Mouse (Mus musculus) lung, postnatal 0 days (tissue): ENCODE measurements around the gene Daglb. TPM values are rescaled to one million over a fixed set of nuclear protein-coding genes. Genes with fewer than 3 reads are reported as not detected.

Experiments used
- ATAC-seq: fragments of 200-750 bp; cut with Nextera tagmentation; 2 replicates; pipeline ENCODE4 v1.8.0; 2017; ENCODE audit warnings: moderate library complexity
- DNase-seq: peaks from one replicate; pipeline ENCODE4 v3.0.0-alpha.2; 2016; ENCODE audit warnings: low spot score
- H3K27ac ChIP-seq: fragments of 300-500 bp; sonication (generic); 2 replicates; pipeline ENCODE4 v1.5.1; 2014; ENCODE audit warnings: antibody characterized with exemption, mild to moderate bottlenecking, low read length, mixed read lengths
- H3K27me3 ChIP-seq: fragments of 300-500 bp; sonication (generic); replicated peaks from 2 replicates; pipeline ENCODE4 v1.6.1; 2014; ENCODE audit warnings: low read length, mixed read lengths; ENCODE audit not compliant: insufficient read depth
- H3K36me3 ChIP-seq: fragments of 300-500 bp; sonication (generic); 2 replicates; pipeline ENCODE4 v1.6.1; 2014; ENCODE audit warnings: low read length, mixed read lengths; ENCODE audit not compliant: insufficient read depth
- H3K4me1 ChIP-seq: fragments of 300-500 bp; sonication (generic); 2 replicates; pipeline ENCODE4 v1.6.1; 2014; ENCODE audit warnings: antibody characterized with exemption, low read depth, low read length, mixed read lengths; ENCODE audit not compliant: insufficient read depth
- H3K4me2 ChIP-seq: fragments of 300-500 bp; sonication (generic); replicated peaks from 2 replicates; pipeline ENCODE4 v1.6.1; 2014; ENCODE audit warnings: low read depth, mild to moderate bottlenecking, low read length, moderate library complexity, mixed read lengths
- H3K4me3 ChIP-seq: fragments of 300-500 bp; sonication (generic); 2 replicates; pipeline ENCODE4 v1.5.1; 2014; ENCODE audit warnings: low read depth, low read length
- H3K9ac ChIP-seq: fragments of 300-500 bp; sonication (generic); replicated peaks from 2 replicates; pipeline ENCODE4 v1.6.1; 2014; ENCODE audit warnings: low read depth, mild to moderate bottlenecking
- H3K9me3 ChIP-seq: fragments of 300-500 bp; sonication (generic); 2 replicates; pipeline ENCODE4 v1.6.1; 2016; ENCODE audit warnings: low read length, mixed read lengths
- CTCF ChIP-seq: IDR thresholded peaks from 2 replicates; pipeline ENCODE4 v1.5.1; 2016; ENCODE audit warnings: antibody characterized with exemption, mild to moderate bottlenecking
- EP300 ChIP-seq: IDR thresholded peaks from 2 replicates; pipeline ENCODE4 v1.6.1; 2016; ENCODE audit warnings: antibody characterized with exemption, mild to moderate bottlenecking, control low read depth
- WGBS: fragments of 180-500 bp; shearing (Covaris S2); extraction: QIAGEN DNeasy Blood & Tissue Kit; methylation state at CpG from one replicate; pipeline ENCODE4 v1.1.7; 2014; 5-methylcytosine and 5-hydroxymethylcytosine counted together
- polyA plus RNA-seq: library from polyadenylated mRNA; unstranded; fragments of >200 nt; fragmentation: Nextera tagmentation; extraction: Ambion mirVana; gene quantifications from 2 replicates; pipeline ENCODE4 v1.2.1, GENCODE M21; 2015

The Daglb gene
- polyA plus RNA-seq: 5.9 and 6.0 TPM in 2 replicates

GRCm38 (mm10) chr5:143464100-143464756, at the start of gene Daglb:
TSS of gene Daglb (plus strand) at chr5:143464584.
- Histone ChIP-seq H3K4me3 (peak within 1 kb of the TSS; percentile 58), H3K4me2 (peak within 1 kb of the TSS; percentile 84), H3K27me3 (no peaks in the 10 kb centered on the region), H3K27ac (0 out of 2 replicates have a peak within 1 kb of the TSS, but pooled peaks have one; percentile 26), H3K36me3 (no peaks in the 10 kb centered on the region), H3K4me1 (peaks cover 5% of the 10 kb centered on the region; the same call in 1 of the 2 replicates), H3K9me3 (no peaks in the 10 kb centered on the region), H3K9ac (peak within 1 kb of the TSS; percentile 52)
- ATAC-seq (peak; percentile 98), DNase-seq (peak; percentile 93)
- WGBS: 3% methylated on average over 43 of the region's 43 CpGs
- no peak for TF ChIP-seq CTCF

- WGBS: 73% methylated on average over 4 of the region's 4 CpGs
- DNase-seq: no peak
- H3K4me2 ChIP-seq: no peak overlapping the region
- H3K9ac ChIP-seq: no peak overlapping the region
- ATAC-seq: no peak
- H3K4me3 ChIP-seq: no peak overlapping the region
- no peaks in the 10 kb centered on the region for H3K4me1 ChIP-seq
- H3K9me3 ChIP-seq: no peaks in the 10 kb centered on the region
- H3K36me3 ChIP-seq: peaks cover 40% of the 10 kb centered on the region
- no peak overlapping the region for H3K27ac ChIP-seq
- no peaks in the 10 kb centered on the region for H3K27me3 ChIP-seq
- TF ChIP-seq CTCF (no peak), EP300 (no peak)
These were observed 42.9 kb upstream of the Daglb start for GRCm38 (mm10) chr5:143421484-143421883.

GRCm38 (mm10) chr5:143422990-143423389, 41.4 kb upstream of the Daglb start:
- Histone ChIP-seq H3K4me3 (no peak overlapping the region), H3K36me3 (peaks cover 29% of the 10 kb centered on the region), H3K4me1 (no peaks in the 10 kb centered on the region), H3K27me3 (no peaks in the 10 kb centered on the region), H3K9ac (no peak overlapping the region), H3K9me3 (no peaks in the 10 kb centered on the region), H3K4me2 (no peak overlapping the region), H3K27ac (no peak overlapping the region)
- WGBS: 70% methylated on average over 4 of the region's 4 CpGs
- peak; percentile 22 for TF ChIP-seq CTCF
- TF ChIP-seq EP300: no peak
- DNase-seq (no peak), ATAC-seq (no peak)

- Histone ChIP-seq H3K9me3 (no peaks in the 10 kb centered on the region), H3K4me2 (no peak overlapping the region), H3K27ac (no peak overlapping the region), H3K27me3 (no peaks in the 10 kb centered on the region), H3K9ac (no peak overlapping the region), H3K36me3 (peaks cover 20% of the 10 kb centered on the region), H3K4me1 (no peaks in the 10 kb centered on the region), H3K4me3 (no peak overlapping the region)
- 18% methylated on average over 6 of the region's 6 CpGs for WGBS
- ATAC-seq: peak; percentile 72
- TF ChIP-seq EP300 (no peak), CTCF (peak; percentile 91)
- peak; percentile 73 for DNase-seq
These were observed 40.4 kb upstream of the Daglb start for GRCm38 (mm10) chr5:143423899-143424519.

GRCm38 (mm10) chr5:143434421-143434820, 30.0 kb upstream of the Daglb start:
- H3K36me3 ChIP-seq: no peaks in the 10 kb centered on the region
- TF ChIP-seq EP300 (no peak), CTCF (peak; percentile 87)
- H3K4me2 ChIP-seq: no peak overlapping the region
- no peak overlapping the region for H3K27ac ChIP-seq
- H3K27me3 ChIP-seq: no peaks in the 10 kb centered on the region
- WGBS: 3% methylated on average over 4 of the region's 4 CpGs
- H3K9ac ChIP-seq: no peak overlapping the region
- DNase-seq: peak; percentile 58
- no peak; the same call in 1 of the 2 replicates for ATAC-seq
- no peak overlapping the region for H3K4me3 ChIP-seq
- no peaks in the 10 kb centered on the region for H3K9me3 ChIP-seq
- H3K4me1 ChIP-seq: no peaks in the 10 kb centered on the region

GRCm38 (mm10) chr5:143441298-143441697, 23.1 kb upstream of the Daglb start:
- Histone ChIP-seq H3K4me1 (no peaks in the 10 kb centered on the region), H3K36me3 (no peaks in the 10 kb centered on the region), H3K27ac (no peak overlapping the region), H3K4me2 (no peak overlapping the region), H3K9me3 (no peaks in the 10 kb centered on the region), H3K4me3 (no peak overlapping the region), H3K27me3 (no peaks in the 10 kb centered on the region), H3K9ac (no peak overlapping the region)
- 71% methylated on average over 3 of the region's 3 CpGs for WGBS
- TF ChIP-seq EP300 (no peak), CTCF (no peak)
- DNase-seq: no peak
- no peak for ATAC-seq
